Mouse (Mus musculus) cerebellum, postnatal 14 days (tissue): ENCODE data around the gene Pcdh9.

ENCODE experiments used
- DNase-seq, 2 experiments: peaks; one replicate each; pipeline ENCODE4 v3.0.0; 2021; ENCODE audit warnings: mixed read lengths in 2 of 2

Gene Pcdh9

DNA sequence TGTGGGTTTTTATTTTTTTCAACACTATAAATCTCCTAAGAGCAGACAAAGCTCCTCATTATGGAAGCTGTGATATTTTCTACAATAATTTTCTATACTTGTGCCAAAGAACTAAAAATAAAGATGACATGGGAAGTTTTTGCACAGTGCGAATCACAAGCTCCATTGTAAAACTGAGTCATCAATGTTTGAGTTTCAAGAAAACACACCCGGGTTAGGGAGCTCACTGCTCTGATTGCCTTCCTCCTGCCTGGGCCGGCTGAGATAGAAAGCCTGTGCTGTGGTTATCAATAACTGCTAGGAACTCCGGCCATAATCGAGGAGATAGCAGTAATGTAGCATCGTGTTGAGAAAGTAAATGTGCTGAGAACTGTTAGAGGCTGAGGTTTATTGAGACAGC lies 344.9 kb downstream of the Pcdh9 start:
- no peak for DNase-seq

DNA sequence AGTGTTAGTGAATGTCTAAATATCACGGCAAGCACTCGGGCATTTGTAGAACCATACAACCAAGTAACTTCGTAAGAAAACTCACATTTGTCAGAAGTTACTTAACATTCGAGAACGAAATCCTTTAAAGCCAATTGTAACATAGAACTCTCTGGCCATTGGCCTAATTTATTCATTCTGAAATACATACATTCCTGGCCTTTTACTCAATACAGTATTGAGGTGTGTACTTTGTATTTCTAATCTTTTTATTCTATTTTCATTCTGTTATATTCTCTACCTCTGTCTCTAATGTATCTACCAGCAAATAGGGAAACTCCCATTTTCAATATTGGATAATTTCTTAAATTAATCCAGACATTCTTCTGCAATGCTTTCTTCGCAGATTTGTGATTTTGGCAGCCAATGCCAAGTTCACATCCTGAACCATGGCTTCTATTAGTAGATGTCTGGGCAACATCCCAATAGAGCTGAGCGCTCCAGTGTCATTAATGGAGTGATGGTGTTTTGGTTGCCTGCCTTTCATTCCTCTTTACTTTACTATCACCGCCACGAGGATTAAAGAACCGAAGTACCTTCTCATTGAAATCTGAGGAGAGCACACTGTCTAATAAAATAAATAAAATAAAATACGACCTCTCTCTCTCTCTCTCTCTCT lies 346.4 kb downstream of the Pcdh9 start:
- DNase-seq: peak; percentile 65 to 78

DNA sequence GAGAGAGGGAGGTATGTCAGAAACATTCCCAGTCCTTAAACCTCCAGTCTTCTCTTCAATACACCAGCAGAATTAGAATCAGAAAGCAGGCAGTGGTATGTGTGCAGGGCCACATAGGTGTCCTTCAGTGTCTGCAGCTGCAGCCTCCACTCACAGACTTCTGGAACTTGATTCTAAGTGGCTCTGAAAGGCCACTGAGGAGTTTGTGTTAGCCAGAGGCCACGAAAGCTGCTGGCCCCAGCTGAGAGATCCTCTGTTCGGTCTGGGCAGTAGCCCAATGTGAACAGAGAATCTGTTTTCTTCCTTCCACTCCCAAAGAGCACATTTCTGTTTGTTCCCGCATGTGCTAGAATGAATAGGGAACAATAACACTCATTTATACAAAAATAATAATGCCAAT lies 346.9 kb downstream of the Pcdh9 start:
- DNase-seq: peak; percentile 45 to 57

DNA sequence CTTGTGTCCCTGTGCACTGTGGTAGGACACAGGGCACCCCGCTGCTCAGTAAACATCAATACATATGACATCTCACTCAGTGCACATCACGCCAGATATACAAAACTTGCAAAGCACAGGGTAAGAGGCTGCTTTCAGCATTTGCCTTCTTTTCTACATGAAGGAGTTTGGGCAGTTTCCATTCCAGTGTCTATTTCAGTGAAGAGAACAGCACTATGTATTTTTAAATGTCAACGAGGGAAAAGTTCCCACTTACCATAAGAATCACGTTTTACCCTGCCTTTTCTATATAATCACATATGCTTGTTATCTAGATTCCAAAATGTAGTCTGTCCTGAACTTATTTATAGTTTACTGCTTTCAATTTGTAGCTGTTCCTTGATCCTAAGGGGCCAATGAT lies 355.6 kb downstream of the Pcdh9 start:
- DNase-seq: no peak

DNA sequence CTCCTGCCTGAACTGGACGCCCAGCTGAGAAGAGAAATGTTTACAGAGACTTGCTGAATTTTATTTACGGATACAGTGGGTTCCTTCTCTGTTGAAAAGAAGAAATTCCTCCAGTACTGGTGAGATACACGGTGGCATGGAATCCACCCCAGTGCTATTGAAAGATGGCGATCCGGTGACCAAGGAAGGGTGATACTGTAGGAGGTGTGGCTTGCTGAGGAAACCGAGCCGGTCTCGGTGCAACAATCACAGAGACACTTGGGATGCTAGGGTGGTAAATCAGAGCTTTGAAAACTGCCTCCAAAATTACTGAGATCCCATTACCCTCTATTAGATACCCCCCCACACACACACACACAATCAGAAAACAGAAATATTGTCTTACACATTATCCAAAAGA lies 367.0 kb downstream of the Pcdh9 start:
- DNase-seq: no peak

DNA sequence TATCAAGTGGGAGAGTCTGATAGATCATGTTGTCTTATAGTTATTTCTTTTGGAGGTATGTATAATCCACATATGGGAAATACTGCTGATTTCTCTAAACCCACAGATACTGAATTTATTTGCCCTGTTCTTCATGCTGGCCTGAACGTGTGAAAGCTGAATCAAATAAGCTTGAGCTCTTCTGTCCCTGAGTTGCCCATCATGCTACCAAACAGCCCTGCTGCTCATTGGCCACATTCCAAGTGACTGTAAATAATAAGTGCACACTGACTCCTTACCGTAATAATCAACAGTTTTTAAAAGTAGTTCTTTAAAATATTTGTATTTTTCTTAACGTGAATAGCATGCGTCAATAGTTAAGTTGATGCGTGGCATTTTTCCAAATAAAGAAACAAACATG lies 370.3 kb downstream of the Pcdh9 start:
- DNase-seq: peak; percentile 14 to 30

DNA sequence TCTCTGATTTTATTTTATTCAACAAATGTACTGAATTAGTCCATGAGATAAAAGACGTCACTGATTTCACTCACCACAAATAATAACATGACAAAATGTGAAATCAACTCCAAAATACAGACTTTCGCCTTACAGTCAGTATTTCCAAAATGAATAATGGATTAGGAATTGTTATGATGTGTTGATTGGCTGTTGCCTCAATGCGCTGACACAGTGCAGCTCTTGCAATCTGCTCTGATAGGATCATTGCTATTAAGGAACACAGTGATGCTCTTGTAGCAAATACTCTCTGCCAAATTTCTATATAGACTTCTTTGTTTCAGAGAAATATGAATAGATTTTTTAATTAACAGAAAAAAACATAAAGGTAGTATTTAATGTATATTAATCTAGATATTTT lies 373.8 kb downstream of the Pcdh9 start:
- no peak for DNase-seq

DNA sequence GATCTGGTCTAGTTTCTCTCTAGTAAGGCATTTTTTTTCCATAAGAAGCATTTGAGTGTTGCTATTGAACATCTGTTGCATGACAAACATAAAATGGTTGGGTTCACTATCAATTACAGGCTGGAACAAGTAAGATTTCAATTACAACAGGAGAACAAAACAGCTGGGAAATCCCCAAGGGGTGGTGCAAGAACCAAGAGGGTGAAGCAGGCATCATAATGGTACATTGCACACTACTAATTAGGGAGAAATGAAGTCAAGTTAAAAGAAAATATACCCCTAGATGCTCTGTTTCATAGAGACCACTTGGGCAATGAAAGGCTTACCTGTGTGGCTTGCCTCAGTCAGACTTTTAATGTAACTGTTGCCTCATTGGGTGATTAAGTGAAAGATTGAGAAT lies 384.4 kb downstream of the Pcdh9 start:
- no peak for DNase-seq

DNA sequence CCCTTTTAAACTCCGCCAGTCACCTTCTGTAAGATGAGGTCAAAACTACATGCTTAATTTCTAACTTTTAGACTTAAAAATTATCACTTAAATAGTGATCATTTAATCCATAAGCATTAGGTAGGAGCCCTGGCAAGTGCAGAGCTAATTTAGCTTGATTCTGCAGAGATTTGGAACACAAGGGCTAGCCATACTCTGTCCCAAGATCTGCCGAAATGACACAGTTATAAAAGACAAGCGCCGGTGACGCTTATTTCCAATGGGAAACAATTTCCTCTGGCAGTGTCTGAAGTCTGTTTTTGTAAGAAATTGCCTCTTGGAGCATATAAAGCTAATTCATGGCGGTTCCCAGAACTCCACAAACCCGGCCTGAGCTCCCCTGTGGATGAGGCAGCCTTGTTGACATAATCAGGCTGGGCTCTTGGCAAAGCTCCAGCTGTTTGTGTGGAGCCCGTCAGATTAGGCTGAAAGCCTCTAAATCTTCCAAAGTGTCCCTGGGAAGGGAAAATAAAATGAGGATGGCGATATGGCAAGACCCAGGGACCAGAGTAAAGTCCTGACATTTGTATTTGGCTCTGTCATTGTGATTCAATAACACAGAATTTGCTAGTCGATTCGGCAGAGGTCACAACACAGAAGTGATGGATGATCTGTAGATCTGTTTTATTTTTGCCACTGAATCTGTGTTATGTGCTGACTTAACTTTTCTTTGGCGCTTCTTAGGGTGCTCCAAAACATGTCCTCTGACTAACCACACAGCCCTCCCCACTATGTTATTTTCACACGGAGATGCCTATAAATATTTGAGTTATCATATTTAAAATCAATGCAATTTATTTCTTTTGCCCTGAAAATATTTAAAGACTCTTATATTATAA lies 391.4 kb downstream of the Pcdh9 start:
- peak; percentile 95 to 97 for DNase-seq

DNA sequence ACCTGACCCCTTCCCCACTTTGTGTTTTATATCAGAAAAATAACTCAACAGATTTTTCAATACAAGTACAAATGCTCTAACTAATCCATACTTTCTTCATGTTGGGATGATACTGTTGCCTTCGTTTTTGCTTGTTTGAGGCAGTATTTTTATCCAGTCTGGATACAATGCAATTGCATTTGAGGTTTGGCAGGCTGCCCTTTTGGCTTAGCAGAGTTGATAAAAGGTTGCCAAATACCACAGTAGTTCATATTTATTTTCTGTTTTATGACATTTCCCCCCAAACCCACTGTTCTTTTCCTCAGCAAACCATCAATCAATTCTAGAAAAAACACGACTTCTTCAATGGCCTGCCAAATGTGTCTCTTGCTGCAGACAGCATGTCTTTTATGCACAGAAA lies 415.5 kb downstream of the Pcdh9 start:
- peak; percentile 85 to 87 for DNase-seq

DNA sequence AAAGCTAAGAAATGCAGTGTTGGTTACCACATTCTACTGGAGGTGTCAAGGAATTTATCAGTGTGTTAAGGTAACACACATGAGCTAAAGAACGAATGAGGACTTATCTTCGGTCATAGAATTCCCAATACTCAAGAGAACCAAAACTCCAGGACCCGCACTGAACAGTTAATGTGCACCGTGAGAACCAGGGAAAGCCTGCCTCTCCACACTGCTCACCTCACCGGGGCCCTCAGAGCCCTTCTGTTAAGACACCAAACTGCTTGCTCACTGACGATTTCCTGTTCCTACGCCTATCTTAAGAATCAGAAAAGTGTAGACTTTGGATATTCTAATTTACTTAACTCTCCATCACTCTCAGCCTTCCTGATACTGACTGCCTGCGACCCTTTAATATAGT lies 418.0 kb downstream of the Pcdh9 start:
- DNase-seq: no peak

DNA sequence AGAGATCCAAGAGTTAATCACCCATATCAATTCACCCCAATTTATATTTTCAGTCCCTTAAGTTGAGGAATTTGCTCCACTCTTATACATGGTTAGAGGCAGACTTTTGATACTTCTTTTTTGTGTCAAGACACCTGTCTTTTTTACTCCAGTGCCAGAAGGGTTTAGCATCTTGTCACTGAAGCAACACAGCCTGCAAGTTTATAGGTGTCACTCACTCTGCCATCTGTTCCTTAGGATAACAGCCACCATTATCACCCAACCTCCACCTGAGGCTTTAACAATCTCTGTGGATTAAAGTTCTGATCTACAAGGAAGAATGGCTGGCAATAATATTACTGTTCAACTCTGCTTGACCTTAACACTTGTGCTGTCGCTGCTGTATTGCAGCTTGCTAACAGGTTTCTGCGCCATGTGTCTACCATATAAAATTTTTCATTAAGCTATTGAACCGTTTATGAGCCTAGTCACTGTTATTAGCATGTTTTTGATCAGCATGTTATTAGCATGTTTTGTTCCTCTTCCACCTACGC lies 427.1 kb downstream of the Pcdh9 start:
- DNase-seq: peak in 1 of 2 experiments; percentile 36

DNA sequence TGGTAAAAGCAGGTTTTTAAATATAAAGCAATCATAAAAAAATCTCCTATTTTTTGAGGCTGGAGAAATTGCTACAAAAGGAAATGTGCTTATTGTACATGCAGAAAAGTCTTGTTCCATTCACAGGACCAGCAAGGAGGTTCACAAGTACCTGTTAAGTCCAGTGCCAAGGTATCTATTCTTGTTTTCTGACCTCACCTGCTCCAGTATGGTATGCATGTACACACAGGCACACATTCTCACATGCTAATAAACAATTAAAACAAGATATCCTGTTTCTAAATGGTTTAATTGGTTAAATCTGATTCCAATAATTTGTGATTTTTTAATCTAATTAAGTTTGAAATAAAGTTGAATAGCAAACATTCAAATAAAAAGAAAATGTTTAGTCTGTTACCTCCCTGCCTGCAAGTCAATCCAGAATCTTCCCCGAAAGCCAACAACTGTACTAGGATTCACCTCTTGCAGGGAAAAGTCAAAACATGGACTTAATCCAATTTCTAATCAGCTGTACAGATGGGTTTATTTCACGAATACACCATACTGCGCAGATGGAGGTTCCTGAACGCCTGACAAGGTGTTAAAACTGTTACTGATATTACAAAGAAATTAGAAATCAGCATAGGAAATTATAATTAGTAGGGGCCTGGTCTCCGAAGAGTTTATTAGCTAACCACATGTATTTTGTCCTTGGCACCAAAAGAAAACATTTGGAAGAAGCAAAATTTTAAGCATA lies 439.4 kb downstream of the Pcdh9 start:
- DNase-seq: no peak

DNA sequence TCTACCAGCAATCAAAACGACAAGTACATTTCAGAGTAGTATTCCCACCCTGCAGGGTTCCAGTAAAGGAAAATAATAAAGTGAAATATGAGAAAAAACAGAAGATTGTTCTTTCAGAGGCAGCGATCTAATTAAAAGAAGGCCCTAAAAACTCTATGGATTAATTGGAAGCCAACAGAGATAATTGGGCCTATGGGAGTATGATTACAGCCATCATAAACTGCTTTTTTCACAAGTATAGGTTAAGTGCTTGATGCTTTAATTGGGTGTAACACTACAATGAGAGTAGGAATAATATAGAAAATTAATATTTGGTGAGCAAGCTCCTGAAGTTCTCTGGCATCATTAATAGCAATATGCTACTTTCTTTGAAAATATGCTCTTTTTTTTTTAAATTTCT lies 448.6 kb downstream of the Pcdh9 start:
- no peak for DNase-seq

DNA sequence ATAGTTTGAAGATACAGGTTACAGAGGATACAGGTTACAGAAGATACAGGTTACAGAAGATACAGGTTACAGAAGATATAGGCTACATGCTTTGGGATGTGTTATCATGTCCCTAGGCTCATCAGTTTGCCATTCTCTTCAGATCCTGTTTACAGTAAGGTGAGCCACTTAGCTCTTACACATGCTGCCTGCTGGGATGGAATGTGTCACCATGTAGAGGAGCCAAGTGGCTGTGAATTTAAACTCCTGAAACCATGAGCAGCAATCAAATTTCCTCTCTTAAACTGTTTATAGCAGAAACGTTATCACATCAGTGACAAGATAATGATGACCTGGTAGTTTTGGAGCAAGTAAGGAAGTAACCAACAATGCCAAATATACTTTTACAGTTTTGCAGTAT lies 453.3 kb downstream of the Pcdh9 start:
- DNase-seq: peak in 1 of 2 experiments; percentile 45

DNA sequence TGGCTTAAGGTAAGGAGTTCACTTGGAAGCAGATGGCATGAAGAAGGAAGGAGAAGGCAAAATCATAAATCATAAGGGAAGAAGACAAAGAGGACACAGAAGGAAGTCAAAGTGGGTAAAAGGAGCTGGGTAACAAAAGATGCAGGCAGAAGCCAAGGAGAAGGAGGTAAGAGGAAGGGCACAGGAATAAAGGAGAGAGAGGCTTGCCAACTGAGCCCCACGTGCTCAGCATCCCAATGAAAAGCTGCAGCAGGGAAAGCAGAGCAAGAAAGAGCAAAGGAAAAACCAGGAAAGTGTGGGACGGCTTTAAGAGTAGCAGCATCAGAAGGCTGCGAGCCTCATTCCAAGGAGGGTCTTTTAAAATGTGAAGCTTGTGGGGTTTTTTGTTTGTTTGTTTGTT lies 473.7 kb downstream of the Pcdh9 start:
- peak; percentile 34 to 54 for DNase-seq

DNA sequence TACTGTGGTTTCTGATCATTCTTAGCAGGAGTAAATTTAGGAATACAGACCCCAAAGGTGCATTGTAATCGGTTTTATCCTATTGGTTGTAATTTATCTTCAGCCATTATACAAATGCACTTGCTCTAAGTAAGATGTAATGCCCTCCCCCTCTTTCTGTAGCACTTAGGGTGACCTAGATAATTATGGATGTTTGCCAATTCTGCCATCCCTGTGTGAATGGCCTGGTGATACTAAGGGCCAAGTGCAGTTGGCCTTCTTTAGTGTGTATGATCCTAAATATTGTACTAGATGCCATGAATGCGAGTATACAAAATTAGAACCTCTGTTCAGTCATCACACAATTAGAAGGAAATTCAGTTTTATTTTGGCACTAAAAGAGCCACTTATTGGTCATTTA lies 475.0 kb downstream of the Pcdh9 start:
- peak; percentile 24 to 66 for DNase-seq

DNA sequence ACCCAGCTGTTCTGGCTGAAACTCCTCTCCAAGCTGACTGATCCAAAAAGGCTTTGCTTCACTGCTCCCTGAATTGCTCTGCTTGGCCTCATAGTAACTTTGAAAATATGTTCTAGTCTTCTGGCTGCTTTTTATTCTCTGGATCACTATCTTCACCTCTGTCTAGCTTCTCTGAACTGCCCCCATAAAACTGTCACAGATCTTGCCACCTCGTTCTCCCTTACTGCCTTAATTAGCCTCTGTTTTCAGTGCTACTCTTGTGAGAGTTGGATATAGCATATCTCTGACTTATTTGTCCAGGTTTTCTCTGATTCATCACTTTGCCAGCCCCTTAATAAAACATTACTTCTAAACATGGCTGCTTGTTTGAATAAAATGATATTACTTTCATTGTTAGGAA lies 481.2 kb downstream of the Pcdh9 start:
- DNase-seq: no peak

DNA sequence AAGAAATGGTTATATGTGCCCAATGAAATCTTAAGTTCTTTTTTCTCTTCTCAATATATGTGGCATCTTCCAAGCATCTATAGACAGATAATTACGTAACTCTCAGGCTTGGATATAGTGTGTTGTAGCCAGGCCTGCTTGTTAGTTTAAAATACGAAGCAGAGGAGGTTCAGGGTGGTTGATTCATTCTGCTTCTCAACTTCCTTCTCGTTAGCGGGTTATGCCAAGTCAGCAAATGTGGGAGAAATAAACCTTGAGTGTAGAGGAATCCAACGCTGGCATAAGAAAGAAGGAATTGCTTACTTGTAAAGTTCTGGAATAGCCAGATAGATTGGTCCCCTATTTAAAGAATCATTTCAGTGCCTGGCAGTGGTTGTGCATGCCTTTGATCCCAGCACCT lies 482.7 kb downstream of the Pcdh9 start:
- DNase-seq: no peak

DNA sequence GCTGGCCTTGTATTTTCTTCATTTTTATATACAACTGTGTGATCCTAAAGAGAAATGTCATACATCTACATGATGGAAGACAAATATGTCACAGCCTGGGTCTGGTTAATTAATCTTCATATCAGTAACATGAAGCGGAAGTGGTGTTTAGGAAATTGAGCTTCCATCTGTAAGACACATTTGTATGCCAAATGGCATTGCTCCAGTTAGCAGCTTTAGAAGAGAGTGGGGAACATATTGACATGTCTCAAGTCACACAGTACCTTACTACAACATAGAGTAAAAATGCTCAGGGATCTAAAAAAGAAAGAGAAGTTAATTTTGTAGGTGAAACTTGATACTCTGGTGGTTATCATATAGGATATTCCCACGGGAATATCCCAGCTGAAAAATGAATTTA lies 505.4 kb downstream of the Pcdh9 start:
- peak; percentile 72 to 80 for DNase-seq

DNA sequence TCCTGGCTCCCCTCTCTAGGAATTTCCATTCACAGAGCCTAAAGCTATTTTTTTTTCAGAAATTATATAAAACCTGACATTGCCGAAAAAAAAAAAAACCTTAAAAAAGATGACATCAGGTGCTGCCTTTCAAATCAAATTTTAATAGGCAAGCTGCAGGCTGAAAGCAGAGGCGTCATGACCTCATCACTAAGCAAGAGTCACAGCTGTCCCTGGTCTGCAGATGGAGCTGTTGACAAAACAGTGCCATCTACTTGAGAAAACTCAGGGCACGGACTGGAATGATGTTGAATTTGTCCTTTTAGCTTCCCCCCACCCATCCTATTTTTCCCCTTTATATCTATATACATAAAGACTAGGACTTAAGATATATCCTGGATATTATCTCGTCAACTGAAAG lies 509.3 kb downstream of the Pcdh9 start:
- DNase-seq: peak; percentile 40 to 55

DNA sequence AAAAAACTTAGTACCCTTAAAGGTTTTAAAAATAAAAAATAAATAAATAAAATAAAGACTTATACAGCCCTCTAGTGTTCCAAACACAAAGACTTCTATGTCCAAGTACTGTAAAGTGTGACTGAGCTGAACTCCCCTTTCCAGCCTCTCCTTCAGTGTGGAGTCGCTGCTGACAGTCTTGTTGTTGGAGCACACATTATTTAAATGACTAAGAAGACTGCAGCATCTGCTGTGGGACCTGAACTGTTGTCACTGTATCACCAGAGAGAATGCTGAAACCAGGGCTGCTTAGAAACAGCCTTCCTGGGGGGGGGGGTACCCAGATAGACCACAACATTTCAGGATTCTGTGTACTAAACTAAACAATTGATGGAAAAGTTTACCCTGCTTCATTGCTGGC lies 509.7 kb downstream of the Pcdh9 start:
- peak; percentile 9 to 22 for DNase-seq

DNA sequence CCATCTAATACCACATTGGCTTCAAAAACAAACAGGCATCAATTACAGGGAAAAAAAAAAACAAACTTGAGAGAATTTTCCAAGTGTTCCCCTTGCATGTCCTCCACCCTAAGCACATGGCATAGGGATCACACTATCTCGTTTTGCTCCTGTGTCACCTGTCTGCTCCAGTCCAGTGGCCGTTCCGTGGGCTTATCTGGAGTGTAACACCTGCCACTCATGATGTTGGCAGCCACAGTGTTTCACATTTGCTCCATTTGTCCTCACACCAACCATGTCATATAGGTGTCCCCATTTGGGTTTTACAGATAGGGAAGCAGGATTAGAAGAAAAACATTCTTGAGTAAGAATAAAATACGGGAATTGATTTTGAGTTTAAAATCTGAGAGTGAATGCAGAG lies 514.3 kb downstream of the Pcdh9 start:
- no peak for DNase-seq
